Mouse (Mus musculus) lung, postnatal 0 days (tissue): ENCODE measurements around the gene Ly9.

Experiments used
- CTCF ChIP-seq: IDR thresholded peaks from 2 replicates; pipeline ENCODE4 v1.5.1; 2016; ENCODE audit warnings: antibody characterized with exemption, mild to moderate bottlenecking
- EP300 ChIP-seq: IDR thresholded peaks from 2 replicates; pipeline ENCODE4 v1.6.1; 2016; ENCODE audit warnings: antibody characterized with exemption, mild to moderate bottlenecking, control low read depth

DNA sequence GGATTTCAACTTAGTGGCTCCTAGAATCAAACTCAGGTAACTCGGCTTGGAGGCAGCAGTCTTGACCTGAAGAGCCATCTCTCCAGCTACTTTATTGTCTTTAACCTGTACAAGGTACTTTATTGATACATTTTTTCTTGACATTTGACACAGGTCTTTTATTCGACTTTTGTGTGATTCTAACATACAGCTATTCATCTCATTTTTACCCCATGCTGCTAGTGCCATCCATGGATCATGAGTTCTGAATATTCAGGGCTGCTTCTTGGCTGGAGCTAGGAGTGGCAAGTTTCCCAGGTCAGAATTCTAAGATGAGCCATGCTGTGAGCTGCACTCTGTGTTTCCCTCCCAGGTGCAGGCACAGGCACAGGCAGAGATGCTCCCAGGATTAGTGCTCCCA, 55.0 kb downstream of the Ly9 start:
- TF ChIP-seq CTCF (no peak), EP300 (no peak)
